Mouse (Mus musculus): Measurements from ENCODE around the gene Hbb-bt.
"Not testable (repeated sequence)": the region's sequence is repeated elsewhere in the genome, so short reads cannot be mapped to it uniquely, and the experiment has no call there.

Hbb-bt gene

GRCm38 (mm10) chr7:103813766-103814165, at the start of gene Hbb-bt:
TSS of gene Hbb-bt (minus strand) at chr7:103813996.
- no peak for DNase-seq (ENCODE audit: low spot score in 2 of 2)

- DNase-seq (ENCODE audit: low spot score in 2 of 2): no peak
Measured at GRCm38 (mm10) chr7:103861531-103861930, 47.7 kb upstream of the Hbb-bt start.

GRCm38 (mm10) chr7:103860855-103861254, 47.1 kb upstream of the Hbb-bt start:
- peak in 1 of 2 experiments; percentile 3 for DNase-seq (ENCODE audit: low spot score in 2 of 2)

- DNase-seq (ENCODE audit: low spot score in 2 of 2): no peak
Measured at GRCm38 (mm10) chr7:103859076-103859475, 45.3 kb upstream of the Hbb-bt start.

- DNase-seq (ENCODE audit: low spot score in 2 of 2): no peak
Measured at GRCm38 (mm10) chr7:103854669-103855068, 40.9 kb upstream of the Hbb-bt start.

- DNase-seq (ENCODE audit: low spot score in 2 of 2): no peak
Measured at GRCm38 (mm10) chr7:103853090-103853489, 39.3 kb upstream of the Hbb-bt start, which contains the start of gene Hbb-y. TSS of gene Hbb-y (minus strand) at chr7:103853216.

- DNase-seq (ENCODE audit: low spot score in 2 of 2): no peak
Measured at GRCm38 (mm10) chr7:103844525-103845325, 30.9 kb upstream of the Hbb-bt start.

- DNase-seq (ENCODE audit: low spot score in 2 of 2): no peak
Measured at GRCm38 (mm10) chr7:103843034-103843433, 29.2 kb upstream of the Hbb-bt start, which contains the start of gene Hbb-bh1. TSS of gene Hbb-bh1 (minus strand) at chr7:103843164.

- no peak for DNase-seq (ENCODE audit: low spot score in 2 of 2)
Measured at GRCm38 (mm10) chr7:103840268-103840667, 26.5 kb upstream of the Hbb-bt start, which contains the start of gene Hbb-bh2. TSS of gene Hbb-bh2 (minus strand) at chr7:103840520.

GRCm38 (mm10) chr7:103827808-103828207, 14.0 kb upstream of the Hbb-bt start, which contains the start of gene Hbb-bs:
TSS of gene Hbb-bs (minus strand) at chr7:103828096.
- DNase-seq (ENCODE audit: low spot score in 2 of 2): no peak

GRCm38 (mm10) chr7:103827139-103827538, 13.3 kb upstream of the Hbb-bt start:
- DNase-seq (ENCODE audit: low spot score in 2 of 2): not testable (repeated sequence)

GRCm38 (mm10) chr7:103826255-103826887, 12.6 kb upstream of the Hbb-bt start:
- DNase-seq (ENCODE audit: low spot score in 2 of 2): no peak

GRCm38 (mm10) chr7:103825536-103826254, 11.9 kb upstream of the Hbb-bt start:
- no peak for DNase-seq (ENCODE audit: low spot score in 2 of 2)

- DNase-seq (ENCODE audit: low spot score in 2 of 2): no peak
Measured at GRCm38 (mm10) chr7:103824597-103824996, 10.8 kb upstream of the Hbb-bt start.

GRCm38 (mm10) chr7:103815085-103815484, 1.3 kb upstream of the Hbb-bt start:
- DNase-seq (ENCODE audit: low spot score in 2 of 2): not testable (repeated sequence)

GRCm38 (mm10) chr7:103813152-103813551, 644 bp downstream of the Hbb-bt start:
- DNase-seq (ENCODE audit: low spot score in 2 of 2): not testable (repeated sequence)

- DNase-seq (ENCODE audit: low spot score in 2 of 2): no peak
Measured at GRCm38 (mm10) chr7:103812174-103812573, 1.6 kb downstream of the Hbb-bt start.

GRCm38 (mm10) chr7:103811223-103811845, 2.5 kb downstream of the Hbb-bt start:
- no peak for DNase-seq (ENCODE audit: low spot score in 2 of 2)

- no peak for DNase-seq (ENCODE audit: low spot score in 2 of 2)
Measured at GRCm38 (mm10) chr7:103810746-103811145, 3.0 kb downstream of the Hbb-bt start.

GRCm38 (mm10) chr7:103810296-103810695, 3.5 kb downstream of the Hbb-bt start:
- no peak for DNase-seq (ENCODE audit: low spot score in 2 of 2)

GRCm38 (mm10) chr7:103809801-103810155, 4.0 kb downstream of the Hbb-bt start:
- no peak for DNase-seq (ENCODE audit: low spot score in 2 of 2)
